28 mouse cellular contexts compared by ENCODE assay signal in genomic region chr5:48545825-48546224, GRCm38 (mm10).
"Had no signal": no experiment of that assay in that cellular context is flagged by ENCODE, and none has a peak within 500 bp of the region (broad histone marks: within the 10 kb centered on the region; RNA-seq: fewer than 3 reads in every experiment).

No protein-coding gene starts in this region.

- H3K36me3 ChIP-seq: embryonic facial prominence, embryonic 10.5 days; embryonic facial prominence, embryonic 12.5 days; embryonic facial prominence, embryonic 13.5 days; embryonic facial prominence, embryonic 15.5 days; forebrain, embryonic 10.5 days; forebrain, embryonic 12.5 days; forebrain, embryonic 15.5 days; heart, embryonic 10.5 days had no signal

- H3K27ac ChIP-seq: embryonic facial prominence, embryonic 10.5 days; embryonic facial prominence, embryonic 12.5 days; embryonic facial prominence, embryonic 13.5 days; embryonic facial prominence, embryonic 15.5 days; forebrain, embryonic 10.5 days; forebrain, embryonic 12.5 days; forebrain, embryonic 13.5 days; forebrain, embryonic 15.5 days; gastrocnemius, adult 2 months; heart, adult 2 months; heart, embryonic 10.5 days had no signal

- DNase-seq: cerebellum, adult 9-10 months; cerebellum, adult 9-11 months; cerebellum, postnatal 10 days; cerebellum, postnatal 14 days; cerebellum, postnatal 25 days; cerebellum, postnatal 36 days; embryo, embryonic 11 days; forebrain, postnatal 0 days; gastrocnemius, adult 2 months; gastrocnemius, postnatal 10 days; gastrocnemius, postnatal 14 days; gastrocnemius, postnatal 25 days; gastrocnemius, postnatal 36 days; heart, adult 11 months; heart, adult 18-20 months; heart, adult 2 months had no signal

- ATAC-seq: forebrain, embryonic 13.5 days; forebrain, embryonic 14.5 days; forebrain, embryonic 15.5 days; forebrain, embryonic 16.5 days; forebrain, postnatal 0 days had no signal

- H3K9ac ChIP-seq: embryonic facial prominence, embryonic 12.5 days; embryonic facial prominence, embryonic 13.5 days; embryonic facial prominence, embryonic 15.5 days; forebrain, embryonic 12.5 days; forebrain, embryonic 13.5 days; forebrain, embryonic 15.5 days; forebrain, postnatal 0 days had no signal

- H3K9me3 ChIP-seq: embryonic facial prominence, embryonic 10.5 days; embryonic facial prominence, embryonic 12.5 days; embryonic facial prominence, embryonic 13.5 days; embryonic facial prominence, embryonic 15.5 days; forebrain, embryonic 10.5 days; forebrain, embryonic 12.5 days; forebrain, embryonic 13.5 days; forebrain, embryonic 15.5 days; heart, embryonic 10.5 days had no signal

- H3K4me2 ChIP-seq: embryonic facial prominence, embryonic 12.5 days; embryonic facial prominence, embryonic 13.5 days; embryonic facial prominence, embryonic 15.5 days; forebrain, embryonic 12.5 days; forebrain, embryonic 13.5 days; forebrain, embryonic 15.5 days had no signal

- H3K4me1 ChIP-seq: embryonic facial prominence, embryonic 12.5 days; embryonic facial prominence, embryonic 13.5 days; embryonic facial prominence, embryonic 15.5 days; forebrain, embryonic 12.5 days; forebrain, embryonic 15.5 days; heart, embryonic 10.5 days had no signal

- H3K27me3 ChIP-seq: embryonic facial prominence, embryonic 12.5 days; embryonic facial prominence, embryonic 13.5 days; embryonic facial prominence, embryonic 15.5 days; forebrain, embryonic 12.5 days; forebrain, embryonic 13.5 days; forebrain, embryonic 15.5 days had no signal

- H3K4me3 ChIP-seq: embryonic facial prominence, embryonic 10.5 days; embryonic facial prominence, embryonic 12.5 days; embryonic facial prominence, embryonic 13.5 days; embryonic facial prominence, embryonic 15.5 days; erythroblast, embryonic 14.5 days; forebrain, embryonic 10.5 days; forebrain, embryonic 12.5 days; forebrain, embryonic 13.5 days; forebrain, embryonic 15.5 days; gastrocnemius, adult 2 months; heart, adult 2 months; heart, embryonic 10.5 days had no signal
